Mouse (Mus musculus) mesoderm, embryonic 11.5 days (tissue): ENCODE measurements at regions not wholly inside any gene's neighbourhood (a gene's known extent, or its start where the extent isn't known, plus 50 kb on each side); places are given as distances from the start of the nearest gene placed in this dataset.

Experiments
- DNase-seq: peaks from one replicate; pipeline ENCODE4 v3.0.0-alpha.2; 2012; ENCODE audit warnings: low read depth, low spot score

DNA sequence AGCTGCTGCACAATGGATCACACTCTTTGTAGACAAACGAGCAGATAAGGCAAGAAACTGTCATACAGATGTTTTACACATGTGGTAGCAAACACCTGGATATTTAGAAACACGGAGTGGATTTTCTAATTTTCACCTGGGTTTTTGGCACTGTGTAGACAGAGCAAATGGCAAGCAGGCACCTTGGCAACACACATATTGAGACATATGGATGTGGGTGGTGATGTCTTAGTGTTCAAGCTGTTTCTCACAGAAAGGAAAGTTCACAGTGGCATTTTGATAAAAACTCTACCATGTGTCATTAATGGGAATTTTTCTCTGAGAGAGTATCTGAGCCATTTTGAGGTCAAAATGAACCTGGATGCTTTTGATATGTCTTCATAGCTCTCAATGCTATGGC, 417.9 kb upstream of the Megf9 start:
- DNase-seq, result no peak

DNA sequence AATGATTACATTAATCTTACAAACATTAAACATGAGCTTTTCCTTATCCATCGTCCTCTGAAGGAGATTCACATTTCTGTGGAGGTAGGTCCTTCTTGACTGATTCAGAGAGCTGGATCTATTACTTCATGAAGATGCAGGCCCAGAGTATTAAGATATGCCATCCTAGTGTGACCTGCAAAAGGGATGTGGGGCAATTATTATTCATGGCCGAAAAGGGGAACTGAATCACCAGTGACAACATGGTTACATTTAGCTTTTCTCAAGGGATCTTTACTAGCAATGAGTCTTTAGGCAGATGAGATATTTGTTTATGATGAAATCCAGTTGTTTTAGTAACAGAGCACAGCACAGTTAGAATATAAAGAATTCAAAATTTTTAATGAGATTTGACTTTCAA, 405.4 kb upstream of the Megf9 start:
- DNase-seq, result no peak

GRCm38 (mm10) chr4:70934140-70934539, 399.3 kb upstream of the Megf9 start:
- no peak for DNase-seq

- no peak for DNase-seq
These were observed 387.3 kb upstream of the Megf9 start for GRCm38 (mm10) chr4:70921972-70922692.

GRCm38 (mm10) chr4:70914566-70914965, 379.8 kb upstream of the Megf9 start:
- peak; percentile 21 for DNase-seq

GRCm38 (mm10) chr4:70906771-70907749, 372.3 kb upstream of the Megf9 start:
- peak; percentile 41 for DNase-seq
